Mouse (Mus musculus) CD4-positive helper T cell, adult 2 months (primary cell): ENCODE measurements around the gene Sh3bgrl2.

Experiments used
- DNase-seq: peaks from one replicate; pipeline ENCODE4 v3.0.0-alpha.2; 2012; ENCODE audit warnings: low read depth, missing footprints, low spot score

Sh3bgrl2 gene

GRCm38 (mm10) chr9:83667031-83667430, 118.9 kb downstream of the Sh3bgrl2 start:
- no peak for DNase-seq

DNA sequence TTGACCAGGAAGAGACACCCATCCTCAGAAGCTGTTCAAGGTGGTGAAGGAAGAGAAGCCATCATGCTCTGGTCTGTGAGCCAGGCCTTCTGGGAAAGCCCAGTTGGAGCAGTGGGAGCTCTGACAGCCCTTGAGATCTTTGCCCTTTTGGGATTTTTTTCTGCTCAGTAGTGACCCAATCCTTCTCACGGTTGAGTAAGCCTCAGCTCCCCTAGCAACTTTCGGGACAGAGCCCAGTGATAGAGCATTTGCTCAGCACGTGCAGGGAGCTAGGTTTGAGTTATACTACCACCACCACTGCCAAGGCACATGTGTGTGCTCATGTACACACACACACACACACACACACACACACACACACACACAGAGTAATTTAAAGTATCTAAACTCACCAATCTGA, 131.5 kb downstream of the Sh3bgrl2 start:
- DNase-seq: no peak

- DNase-seq: no peak
These were observed 133.8 kb downstream of the Sh3bgrl2 start for GRCm38 (mm10) chr9:83681661-83682655.

DNA sequence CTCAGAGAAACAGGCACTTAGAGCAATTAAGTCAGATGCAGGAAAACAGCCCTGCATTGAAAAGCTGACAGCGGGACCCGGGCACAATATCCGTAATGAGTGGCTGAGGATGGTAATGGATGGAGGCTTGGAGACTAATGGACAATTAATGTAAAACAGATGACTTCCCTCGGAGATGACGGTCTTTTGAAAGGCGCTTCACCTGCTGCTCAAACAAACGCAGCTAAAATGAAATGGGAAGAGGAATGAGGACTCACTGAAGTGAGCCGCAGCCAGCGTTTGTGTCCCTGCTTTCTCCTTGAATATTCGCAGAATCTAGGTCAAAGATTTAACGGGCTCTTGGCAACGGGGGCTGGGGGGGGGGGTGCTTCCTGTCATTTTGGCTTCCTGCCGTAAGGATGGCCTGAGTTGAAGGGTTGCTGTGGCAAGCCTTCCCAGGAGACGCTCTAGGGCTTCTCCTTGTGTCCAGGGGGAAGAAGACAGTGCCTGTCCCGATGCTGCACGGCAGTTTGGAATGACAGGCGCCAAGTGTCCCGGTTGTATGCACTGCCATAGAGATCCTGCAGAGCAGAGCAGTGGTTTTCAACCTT, 138.5 kb downstream of the Sh3bgrl2 start:
- no peak for DNase-seq

DNA sequence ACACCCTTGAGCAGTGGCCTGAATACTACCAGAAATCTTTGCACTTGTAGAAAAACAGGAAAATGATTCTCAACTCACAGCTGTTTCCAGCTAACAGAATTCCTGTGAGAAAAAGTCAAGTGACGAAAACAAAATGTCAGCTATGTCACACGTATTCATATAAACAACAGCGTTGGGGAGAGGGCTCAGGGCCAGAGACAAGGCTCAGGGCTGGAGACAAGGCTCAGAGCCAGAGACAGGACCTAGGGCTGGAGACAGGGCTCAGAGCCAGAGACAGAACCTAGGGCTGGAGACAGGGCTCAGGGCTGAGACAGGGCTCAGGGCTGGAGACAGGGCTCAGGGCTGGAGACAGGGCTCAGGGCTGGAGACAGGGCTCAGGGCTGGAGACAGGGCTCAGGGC, 139.8 kb downstream of the Sh3bgrl2 start:
- DNase-seq: no peak
